Mouse (Mus musculus) heart, postnatal 36 days (tissue): ENCODE measurements around the gene Pdzph1. TPM values are rescaled to one million over a fixed set of nuclear protein-coding genes. Genes with fewer than 3 reads are reported as not detected.

ENCODE experiments used
- DNase-seq, 2 experiments: peaks; one replicate each; pipeline ENCODE4 v3.0.0; 2021 to 2022
- intact Hi-C: fragments of 180-260 bp; cut with DNase I; formaldehyde crosslinking; loops from one replicate; pipeline ENCODE4 v1.15.1; 2025
- total RNA-seq, 2 experiments: library from RNA; stranded (reverse); gene quantifications; 2 replicates each; pipeline ENCODE4 v1.2.3; 2021

The Pdzph1 gene
- not detected for total RNA-seq

DNA sequence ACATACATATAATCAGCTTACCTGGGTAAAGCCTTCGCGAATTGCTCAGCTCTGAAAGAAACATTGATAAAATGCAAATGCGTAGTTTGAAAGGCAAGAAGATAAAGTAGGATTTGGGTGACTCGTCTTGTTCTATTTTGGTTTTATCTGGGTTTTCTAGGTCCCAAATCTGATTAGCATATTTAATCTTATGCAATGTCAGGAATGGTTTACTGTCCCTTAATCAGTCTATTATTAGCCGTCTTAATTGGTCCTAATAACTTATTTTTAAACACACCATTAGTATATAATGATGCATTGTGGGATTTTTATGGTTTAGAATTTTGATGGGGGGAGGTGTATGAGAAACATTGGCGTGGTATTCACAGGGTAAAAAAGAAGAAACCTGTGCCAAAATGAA is at the start of gene Pdzph1:
Gene Pdzph1 (minus strand): TSS at position 101 of the 400 bp plus-strand sequence.
- intact Hi-C loops = no loop called here
- no peak for DNase-seq

DNA sequence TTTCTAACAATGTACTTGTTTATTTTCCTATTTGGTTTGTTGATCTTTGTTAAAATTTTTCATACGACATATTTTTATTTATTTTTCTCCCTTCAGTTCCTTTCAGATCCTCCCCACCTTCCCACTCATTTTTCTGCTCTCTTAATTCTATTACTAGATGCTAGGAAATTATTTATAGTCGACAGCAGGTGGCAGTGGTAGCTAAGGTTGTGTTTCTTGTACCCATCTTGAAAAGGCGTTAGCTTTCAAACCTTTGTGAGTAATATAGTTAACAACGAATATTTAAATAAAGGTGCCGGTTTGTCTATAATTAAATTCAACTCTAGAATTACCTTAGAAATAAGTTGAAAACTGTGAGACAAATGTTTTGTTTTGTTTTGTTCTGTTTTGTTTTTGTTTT is 48.6 kb upstream of the Pdzph1 start:
- intact Hi-C loops = no loop called here
- no peak for DNase-seq

DNA sequence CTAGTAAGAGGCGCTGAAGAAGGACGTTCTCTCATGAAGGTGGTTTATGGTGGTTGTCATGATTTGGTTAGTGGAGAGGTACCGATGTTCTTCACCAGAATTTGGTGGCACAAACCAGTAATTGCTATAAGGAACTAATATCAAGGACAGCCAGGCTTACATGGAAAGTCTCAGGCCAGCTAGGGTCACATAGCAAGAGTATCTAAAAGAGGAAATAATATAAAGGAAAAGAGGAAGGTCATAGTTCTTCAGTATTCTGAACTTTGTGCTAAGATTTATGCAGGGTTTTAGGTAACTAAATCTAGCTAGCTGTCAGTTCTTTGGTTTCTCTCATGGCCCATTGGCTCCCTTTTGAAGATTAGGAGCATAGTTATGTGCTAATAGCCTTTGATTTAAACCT is 42.3 kb upstream of the Pdzph1 start:
- intact Hi-C loops = no loop called here
- DNase-seq = no peak

DNA sequence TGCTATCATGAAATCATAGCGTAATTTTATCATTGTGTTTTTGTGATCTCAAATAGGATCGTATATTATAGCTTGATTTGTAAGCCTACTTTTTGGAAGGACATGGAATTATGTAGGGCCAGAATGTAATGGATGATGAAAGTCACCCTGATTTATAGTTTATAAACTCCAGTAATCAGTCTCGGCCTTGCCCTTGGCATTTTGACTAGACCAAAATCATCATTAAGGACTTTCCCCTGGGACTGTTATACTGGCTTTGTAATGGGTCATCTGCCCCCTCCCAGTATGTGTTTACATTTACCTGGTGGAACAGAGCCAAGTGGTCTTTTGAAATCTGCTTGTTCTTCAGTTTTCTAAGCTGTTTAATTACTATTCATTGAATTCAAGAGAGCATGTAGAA is 35.2 kb upstream of the Pdzph1 start:
- DNase-seq = no peak
- intact Hi-C loops = no loop called here

DNA sequence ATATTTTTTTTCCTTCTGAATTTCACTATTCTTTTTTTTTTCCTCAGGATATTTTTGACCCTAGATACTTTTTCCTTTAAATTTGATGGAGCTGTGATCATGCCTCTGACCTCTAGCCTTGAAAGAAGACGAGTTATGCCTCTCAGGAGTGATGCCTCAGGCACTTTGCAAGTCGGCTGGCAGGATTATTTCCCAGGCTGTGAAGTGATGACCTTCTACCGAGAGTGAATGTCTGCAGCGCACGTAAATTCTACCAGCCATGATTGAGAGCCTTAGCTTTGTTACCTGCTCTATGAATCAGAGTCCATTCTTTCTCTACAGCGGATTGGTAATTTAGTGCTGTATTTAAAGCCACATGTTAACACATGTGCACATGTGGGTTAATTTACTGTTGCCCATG is 33.3 kb upstream of the Pdzph1 start:
- no peak for DNase-seq
- intact Hi-C loops = no loop called here

DNA sequence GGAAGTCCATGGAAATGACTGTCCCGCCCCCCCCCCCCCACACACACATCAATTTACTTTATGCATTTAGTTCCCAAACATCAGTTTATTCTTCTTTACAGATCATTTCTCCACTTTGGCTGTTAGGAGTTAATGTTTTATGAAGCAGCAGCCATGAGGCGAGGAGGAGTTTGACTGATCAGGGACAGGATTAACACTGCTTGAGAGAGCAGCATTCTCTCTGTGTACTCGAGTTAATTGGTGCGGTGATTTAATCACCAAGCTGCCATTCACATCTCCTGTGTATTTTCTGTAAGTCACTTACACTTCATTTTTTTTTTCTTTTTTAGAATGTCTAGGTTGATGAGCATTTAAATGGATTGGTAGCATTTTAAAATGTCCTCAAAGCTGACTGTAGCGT is 32.8 kb upstream of the Pdzph1 start:
- intact Hi-C loops = no loop called here
- no peak for DNase-seq

DNA sequence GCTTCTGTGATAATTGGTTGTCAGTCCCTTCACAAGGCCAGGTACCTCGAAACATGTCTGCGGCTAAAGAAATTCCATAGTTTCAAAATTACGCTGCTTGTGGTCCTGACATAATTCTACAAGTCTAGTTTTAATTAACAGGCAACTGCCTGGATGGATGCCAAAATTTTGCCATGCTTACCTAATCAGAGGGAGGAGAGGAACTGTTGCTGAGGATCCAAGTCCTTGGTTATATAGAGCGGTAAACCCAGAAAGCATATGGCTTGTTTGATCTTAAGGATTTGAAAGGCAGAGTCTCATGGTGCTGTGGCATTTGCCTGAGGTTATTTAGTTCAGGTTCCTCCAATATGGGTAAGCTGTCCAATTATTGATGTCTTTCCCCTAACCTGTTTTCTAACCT is 27.5 kb upstream of the Pdzph1 start:
- no peak for DNase-seq
- intact Hi-C loops = no loop called here

DNA sequence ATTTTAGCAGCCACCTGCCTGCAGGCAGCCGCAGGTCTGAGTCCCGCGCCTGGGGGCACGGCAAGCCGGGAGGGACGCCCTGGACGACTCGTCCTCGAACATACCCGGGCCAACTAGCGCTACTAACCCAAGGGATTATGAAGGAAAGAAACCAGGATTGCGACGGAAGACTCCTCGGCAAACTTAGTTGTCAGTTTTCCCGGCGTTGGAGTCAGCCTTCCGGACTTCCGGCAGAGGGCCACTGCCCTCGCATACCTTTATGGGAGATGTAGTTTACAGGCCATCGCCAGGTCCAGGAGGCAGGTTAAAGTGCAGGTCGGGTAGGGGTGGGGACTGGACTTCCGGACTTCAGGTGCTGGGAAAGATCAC is 21.9 kb upstream of the Pdzph1 start, which contains the start of gene Nudt12:
Gene Nudt12 (minus strand): TSS at position 282 of the 369 bp plus-strand sequence.
- intact Hi-C loops = no loop called here
- DNase-seq = peak; percentile 60 to 70

DNA sequence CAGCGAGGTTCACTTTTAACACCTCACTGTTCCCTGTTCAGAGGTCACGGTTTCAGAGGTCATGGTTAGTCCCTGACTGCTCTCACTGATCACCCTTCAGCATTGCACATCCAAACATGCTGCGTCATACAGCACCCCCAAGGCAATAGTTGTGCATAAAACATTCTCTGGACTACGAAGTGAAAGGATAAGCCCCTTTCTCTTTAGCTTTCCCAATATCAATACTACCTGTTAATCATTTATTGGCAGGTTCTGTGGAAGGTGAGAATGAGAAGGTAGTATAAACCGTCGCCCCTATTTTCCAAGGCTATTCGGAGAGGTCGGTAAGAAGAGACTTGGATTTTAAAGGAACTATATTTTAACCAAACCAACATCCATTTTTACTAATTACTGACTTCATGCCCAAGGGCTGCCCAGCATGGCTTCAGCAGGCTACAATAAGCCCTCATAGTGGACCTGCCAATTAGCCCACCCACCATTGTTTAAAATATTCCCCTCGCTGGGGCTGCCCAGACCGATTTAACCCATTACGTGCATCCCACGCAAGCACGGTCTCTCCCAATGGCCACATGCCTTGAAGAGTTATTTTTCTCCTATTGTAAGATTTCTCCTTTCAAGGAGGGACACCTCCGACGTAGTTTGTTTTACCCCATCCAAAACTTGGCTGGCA is 21.4 kb upstream of the Pdzph1 start:
- no peak for DNase-seq
- intact Hi-C loops = no loop called here

DNA sequence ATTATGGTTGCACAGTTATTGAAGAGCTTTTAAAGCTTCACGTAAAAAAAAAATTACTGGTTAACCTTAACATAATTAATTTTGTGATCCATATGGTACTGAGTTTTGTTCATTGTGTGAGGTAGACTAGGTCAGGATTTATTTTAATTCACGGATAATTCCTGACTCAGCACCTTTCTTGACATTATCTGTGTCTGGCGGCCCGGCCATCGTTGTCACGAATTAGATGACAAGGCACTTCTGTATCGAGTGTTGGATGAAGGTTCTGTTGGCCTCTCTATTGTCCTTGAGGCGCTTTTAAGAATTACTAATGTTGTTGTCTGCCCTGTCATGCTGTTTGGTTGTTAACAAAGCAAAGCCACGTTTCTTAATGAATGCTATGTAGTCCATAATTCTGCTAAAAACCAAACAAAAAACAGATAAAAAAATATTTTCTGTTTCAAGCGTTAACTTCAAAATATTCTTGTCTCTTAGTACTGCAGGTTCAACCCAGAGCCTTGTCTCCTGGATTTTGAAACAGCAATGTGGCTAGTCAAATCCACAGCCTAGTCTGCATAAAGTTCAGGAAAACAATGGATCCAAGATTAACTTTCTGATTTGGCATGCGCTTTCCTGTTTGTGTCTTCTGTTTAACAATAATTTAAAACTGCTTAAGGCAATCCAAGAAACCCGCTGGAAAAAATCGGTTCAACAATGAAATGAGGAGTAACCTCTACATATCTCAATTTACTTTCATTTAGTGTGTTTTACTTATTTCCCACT is 20.6 kb upstream of the Pdzph1 start:
- no peak for DNase-seq
- intact Hi-C loops = no loop called here

DNA sequence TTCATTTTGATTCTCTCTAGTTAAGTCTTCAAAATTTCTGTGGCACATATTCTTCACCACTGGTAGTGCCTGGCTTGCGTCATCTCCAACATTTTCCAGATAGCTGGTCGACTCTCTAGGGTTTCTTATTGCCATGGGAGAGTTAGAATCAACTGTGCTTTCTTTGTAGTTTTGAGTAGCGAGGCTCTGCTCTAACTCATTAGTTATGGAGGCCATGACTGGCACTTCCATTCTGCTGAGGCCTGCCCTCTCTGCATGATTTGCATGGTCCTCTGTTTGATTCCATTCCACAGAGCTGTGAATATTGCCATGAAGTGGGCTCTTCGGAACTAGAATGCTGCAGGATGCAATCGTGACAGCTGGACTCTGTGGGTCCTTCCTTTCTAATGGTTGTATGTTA is 17.9 kb downstream of the Pdzph1 start:
- DNase-seq = no peak
- intact Hi-C loops = no loop called here

DNA sequence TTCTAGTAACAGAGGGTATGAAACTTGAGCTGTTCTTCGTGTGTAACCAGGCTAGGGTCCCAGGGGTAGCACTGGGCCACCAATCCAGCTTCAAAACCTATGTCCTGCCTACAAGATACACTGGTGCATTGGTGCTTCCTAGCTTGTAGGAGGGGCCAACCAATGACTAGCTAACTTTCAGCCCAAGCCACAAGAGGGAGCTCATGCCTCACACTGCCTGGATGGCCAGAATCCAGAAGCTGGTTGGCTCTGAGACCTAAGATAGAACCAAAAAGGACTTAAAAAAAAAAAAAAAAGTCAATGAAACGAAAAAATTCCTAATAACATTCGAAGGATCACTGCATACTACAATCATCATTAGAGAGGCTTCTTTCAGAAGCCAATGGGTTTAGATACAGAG is 31.3 kb downstream of the Pdzph1 start:
- DNase-seq = no peak
- intact Hi-C loops = no loop called here

DNA sequence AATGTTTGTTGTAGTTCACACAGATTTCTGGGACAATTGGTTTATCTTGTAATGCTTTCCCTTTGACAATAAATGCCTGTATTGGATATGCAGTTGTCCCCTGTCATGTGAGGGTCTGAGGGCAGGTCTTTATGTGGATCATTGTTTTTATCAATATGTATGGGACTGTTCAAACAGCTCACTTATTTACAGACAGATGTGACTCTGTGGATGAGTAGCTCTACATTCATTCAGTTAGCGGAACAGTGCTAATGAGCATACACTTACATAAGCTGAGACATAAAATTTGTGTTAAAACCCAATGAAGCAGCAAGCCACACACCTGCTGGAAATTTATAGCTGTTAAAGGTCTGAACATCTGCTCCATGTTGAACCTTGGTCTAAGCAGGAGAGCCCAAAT is 34.1 kb downstream of the Pdzph1 start:
- no peak for DNase-seq
- intact Hi-C loops = no loop called here

DNA sequence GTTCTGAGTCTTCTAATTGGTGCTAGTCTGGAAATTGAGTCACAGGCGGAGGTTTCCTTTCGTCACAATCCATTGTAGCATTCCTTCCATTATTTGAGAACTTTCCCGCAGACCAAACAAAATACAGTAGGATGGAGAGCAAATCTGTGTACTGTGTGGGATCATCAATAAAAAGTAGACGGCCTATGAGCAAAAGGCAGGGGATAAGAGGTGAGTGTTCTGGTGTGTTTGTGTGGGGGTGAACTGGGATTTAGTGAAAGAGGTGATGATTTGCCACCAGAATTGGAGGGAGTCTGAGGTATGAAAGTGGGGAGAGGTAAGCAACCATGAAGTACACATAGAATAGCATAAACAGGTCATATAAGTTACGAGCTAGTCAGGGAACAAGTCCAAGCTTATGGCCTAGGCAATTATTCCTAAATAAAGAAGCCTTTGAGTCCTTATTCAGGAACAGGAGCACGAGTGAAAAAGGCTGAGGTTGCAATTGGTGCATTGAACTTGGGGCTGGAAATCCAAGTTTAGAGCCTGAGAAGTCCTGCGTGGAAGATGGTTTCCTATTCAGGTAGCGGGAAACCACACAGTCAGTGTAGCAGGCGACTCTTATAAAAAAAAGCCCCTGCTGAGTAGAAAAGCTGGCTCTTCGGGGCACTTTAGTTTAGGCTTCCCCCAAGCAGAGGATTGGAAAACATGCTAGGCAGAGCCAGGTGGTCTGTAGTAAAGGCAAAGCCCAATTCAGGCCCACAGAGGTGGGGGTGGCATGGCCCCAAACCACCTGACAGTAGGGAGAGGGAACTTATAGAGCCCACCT is 48.0 kb downstream of the Pdzph1 start:
- intact Hi-C loops = no loop called here
- DNase-seq = no peak

DNA sequence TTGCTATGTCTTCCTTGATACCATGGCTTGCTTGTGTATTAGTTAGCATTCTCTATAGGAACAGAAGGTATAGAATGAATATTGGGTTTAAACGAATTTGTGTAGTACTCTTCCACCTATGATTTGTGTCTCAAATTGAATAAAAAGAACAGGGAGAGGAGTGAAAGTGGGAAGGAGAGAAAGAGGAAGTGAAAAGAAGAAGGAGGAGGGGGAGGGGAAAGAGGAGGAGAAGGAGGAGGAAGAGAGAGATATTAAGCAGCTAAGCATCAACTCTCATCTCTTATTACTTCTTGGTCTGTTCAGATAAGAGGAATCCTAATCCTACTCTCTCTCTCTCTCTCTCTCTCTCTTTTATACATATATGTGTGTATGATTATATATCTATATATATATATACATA is 52.6 kb downstream of the Pdzph1 start:
- no peak for DNase-seq
- intact Hi-C loops = no loop called here

DNA sequence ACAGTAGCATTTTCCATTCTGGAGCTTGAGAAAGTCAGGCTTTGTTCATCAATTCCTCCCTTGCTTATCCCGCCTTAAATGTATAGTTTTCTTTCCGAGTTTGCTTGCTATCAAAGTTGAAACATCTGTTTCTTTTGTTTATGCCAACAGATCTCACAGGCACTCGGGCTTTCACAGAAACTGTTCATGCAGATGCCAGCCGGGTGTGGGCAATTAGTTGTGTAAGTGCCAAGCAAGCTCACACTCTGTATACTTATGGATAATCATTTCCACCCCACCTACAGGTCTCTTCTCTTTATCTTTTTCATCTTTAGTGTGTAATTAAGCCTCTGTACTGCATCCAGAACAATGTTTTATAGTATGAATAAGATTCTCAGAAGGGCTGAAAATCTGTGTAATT is 53.6 kb downstream of the Pdzph1 start:
- DNase-seq = no peak
- intact Hi-C loops = no loop called here

DNA sequence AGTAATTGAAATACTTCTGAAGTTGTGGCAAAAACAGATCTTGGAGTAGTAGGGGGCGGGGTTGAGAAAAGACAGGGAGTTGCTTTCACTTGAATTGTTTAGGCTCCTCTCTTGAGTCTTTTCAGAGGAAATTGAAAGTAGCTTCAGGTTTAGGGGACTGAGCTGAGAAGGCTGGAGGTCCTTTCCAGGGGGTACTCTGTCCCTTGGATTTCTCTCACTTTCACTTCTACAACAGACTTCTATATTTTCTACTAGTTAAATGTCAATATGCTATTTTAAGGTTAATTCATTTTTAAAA is 58.2 kb downstream of the Pdzph1 start:
- no peak for DNase-seq
- intact Hi-C loops = no loop called here

DNA sequence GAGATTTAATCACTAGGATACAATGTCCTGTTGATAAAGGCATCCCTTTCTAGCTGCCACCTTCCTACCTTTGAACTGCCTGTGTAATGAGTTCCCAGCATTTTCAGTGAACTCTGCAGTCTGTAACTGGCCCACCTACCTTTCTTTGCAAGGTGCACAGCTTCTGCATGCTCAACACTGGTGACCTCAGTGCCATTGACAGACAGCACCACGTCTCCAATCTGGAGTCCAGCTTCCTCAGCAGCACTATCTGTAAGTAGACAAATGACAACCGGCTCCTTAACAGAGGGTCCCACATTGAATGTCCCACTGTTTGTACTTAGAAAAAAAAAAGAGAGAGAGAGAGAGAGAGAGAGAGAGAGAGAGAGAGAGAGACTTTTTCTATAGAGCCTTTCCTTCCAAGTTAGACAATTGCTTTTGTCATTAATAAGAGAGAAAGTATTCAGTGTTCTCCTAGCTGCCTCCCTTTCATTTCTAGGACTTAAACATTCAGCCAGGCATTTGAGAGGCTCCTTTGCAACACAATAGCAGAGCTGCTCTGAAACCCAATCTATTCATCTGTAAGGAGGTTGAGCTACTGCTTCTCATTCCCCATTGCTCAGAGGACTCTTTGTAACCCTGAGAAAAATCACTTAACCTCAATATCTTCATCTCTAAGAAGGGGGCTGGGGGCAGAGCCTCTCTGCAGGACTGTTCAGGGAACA is 58.7 kb downstream of the Pdzph1 start:
- DNase-seq = no peak
- intact Hi-C loops = no loop called here

DNA sequence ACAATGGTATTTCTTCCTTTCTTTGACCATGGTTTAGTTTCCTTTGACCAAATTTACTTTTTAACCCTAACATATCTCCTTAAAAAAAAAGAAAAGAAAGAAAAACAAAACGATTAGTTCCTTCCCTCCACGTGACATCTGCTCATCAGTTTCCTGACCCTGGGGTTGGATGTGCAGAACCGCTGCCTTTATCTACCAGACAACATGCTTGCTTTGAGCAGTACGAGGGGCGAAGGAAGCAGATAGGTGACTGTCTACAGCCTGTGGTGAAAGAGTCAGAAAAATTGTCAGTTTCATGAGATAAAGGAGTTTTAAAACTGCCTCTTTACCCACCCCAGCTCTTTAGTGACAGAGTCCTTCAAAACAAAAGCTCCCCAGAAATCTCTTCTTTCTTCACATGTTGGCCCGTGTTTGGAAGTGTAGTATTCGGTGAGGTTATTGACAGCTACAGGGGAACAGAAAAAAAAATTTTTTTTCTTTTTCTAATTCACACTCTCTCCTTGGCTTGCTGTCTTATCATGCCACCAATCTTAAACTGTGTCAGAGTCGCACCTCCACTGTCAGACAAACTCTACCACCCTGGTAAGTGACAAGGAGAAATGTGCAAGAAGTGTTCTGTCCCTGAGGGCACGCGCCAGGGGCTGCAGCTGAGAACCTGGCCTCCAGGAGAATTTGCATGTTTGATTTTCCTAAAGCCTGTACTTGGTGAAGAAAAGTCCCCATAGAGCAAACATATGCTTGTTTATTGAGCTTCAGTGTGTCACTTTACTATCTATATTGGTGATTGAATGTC is 66.2 kb downstream of the Pdzph1 start:
- intact Hi-C loops = no loop called here
- DNase-seq = no peak

DNA sequence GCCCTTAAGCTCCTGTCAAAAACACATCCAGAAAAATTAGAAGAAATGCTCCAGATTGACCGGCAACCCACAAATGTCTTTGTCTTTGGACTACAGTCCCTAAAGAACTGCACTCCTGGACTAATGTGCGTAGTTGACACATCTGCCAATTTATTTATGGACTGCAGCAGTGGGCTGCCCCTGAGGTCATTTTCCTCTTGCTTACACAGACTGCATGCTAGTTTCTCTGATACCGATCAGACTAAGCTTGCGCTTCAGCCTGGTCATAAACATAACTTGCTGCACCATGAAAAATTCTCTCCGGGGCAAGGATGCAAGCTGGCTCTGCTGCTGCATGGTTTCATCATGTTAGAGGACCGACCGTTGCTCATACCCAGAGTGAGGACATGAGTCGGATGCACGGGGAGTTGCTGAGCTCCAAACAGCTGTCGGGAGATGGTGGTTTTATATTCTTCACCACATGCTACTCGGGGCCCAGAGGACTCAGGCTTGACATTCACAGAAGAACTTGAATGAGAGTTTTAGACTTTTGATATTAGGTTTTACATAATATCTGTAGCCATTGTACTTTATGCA is 67.2 kb downstream of the Pdzph1 start:
- intact Hi-C loops = no loop called here
- DNase-seq = no peak
